Mouse (Mus musculus) thymus, postnatal 14 days (tissue): Measurements from ENCODE around the gene Mpdu1.
"Not testable (repeated sequence)": the region's sequence is repeated elsewhere in the genome, so short reads cannot be mapped to it uniquely, and the experiment has no call there.

Source experiments
- DNase-seq: peaks from one replicate; pipeline ENCODE4 v3.0.0; 2021

Mpdu1 gene

GRCm38 (mm10) chr11:69662213-69662966, at the start of gene Mpdu1:
Mpdu1 (minus strand) TSS chr11:69662642.
- DNase-seq: peak; percentile 96

GRCm38 (mm10) chr11:69711082-69711481, 48.6 kb upstream of the Mpdu1 start:
- no peak for DNase-seq

GRCm38 (mm10) chr11:69710470-69710869, 48.0 kb upstream of the Mpdu1 start:
- no peak for DNase-seq

GRCm38 (mm10) chr11:69709554-69710446, 47.4 kb upstream of the Mpdu1 start:
- DNase-seq: no peak

GRCm38 (mm10) chr11:69708614-69709265, 46.3 kb upstream of the Mpdu1 start:
- DNase-seq: no peak

GRCm38 (mm10) chr11:69707873-69708381, 45.5 kb upstream of the Mpdu1 start:
- no peak for DNase-seq

- no peak for DNase-seq
These were observed 45.0 kb upstream of the Mpdu1 start for GRCm38 (mm10) chr11:69707480-69707847.

GRCm38 (mm10) chr11:69706775-69707479, 44.5 kb upstream of the Mpdu1 start:
- DNase-seq: no peak

- DNase-seq: no peak
These were observed 42.2 kb upstream of the Mpdu1 start for GRCm38 (mm10) chr11:69704613-69705010.

GRCm38 (mm10) chr11:69703814-69704612, 41.6 kb upstream of the Mpdu1 start:
- DNase-seq: no peak

- DNase-seq: not testable (repeated sequence)
These were observed 40.9 kb upstream of the Mpdu1 start for GRCm38 (mm10) chr11:69703381-69703780.

GRCm38 (mm10) chr11:69702886-69703285, 40.4 kb upstream of the Mpdu1 start:
- DNase-seq: not testable (repeated sequence)

GRCm38 (mm10) chr11:69699595-69699994, 37.2 kb upstream of the Mpdu1 start:
- DNase-seq: no peak

GRCm38 (mm10) chr11:69698574-69698973, 36.1 kb upstream of the Mpdu1 start:
- no peak for DNase-seq

GRCm38 (mm10) chr11:69697396-69697795, 35.0 kb upstream of the Mpdu1 start:
- no peak for DNase-seq

GRCm38 (mm10) chr11:69695361-69696181, 33.1 kb upstream of the Mpdu1 start, which contains the start of the genes Tnfsf12 and Tnfsfm13:
Tnfsf12 (minus strand) TSS chr11:69695849.
Tnfsfm13 (minus strand) TSS chr11:69696098.
- DNase-seq: no peak

GRCm38 (mm10) chr11:69695046-69695360, 32.6 kb upstream of the Mpdu1 start:
- no peak for DNase-seq

- no peak for DNase-seq
These were observed 31.1 kb upstream of the Mpdu1 start for GRCm38 (mm10) chr11:69693421-69693965.

- DNase-seq: no peak
These were observed 30.4 kb upstream of the Mpdu1 start for GRCm38 (mm10) chr11:69692863-69693262.

GRCm38 (mm10) chr11:69692196-69692811, 29.9 kb upstream of the Mpdu1 start:
- no peak for DNase-seq
